Mouse (Mus musculus): ENCODE measurements around the gene Ptprg. TPM values are rescaled to one million over a fixed set of nuclear protein-coding genes. Genes with fewer than 3 reads are reported as not detected.

Ptprg gene
- total RNA-seq, 2 experiments from 2014 or later: 44.9 to 51.5 TPM

Other genes starting within 250 kb of the Ptprg start
- gene Gm3839, start 196.8 kb upstream of the Ptprg start, total RNA-seq (2021): 1 to 10 TPM; 1.6 to 2.2 TPM